Mouse (Mus musculus) retina, postnatal 7 days (tissue): Measurements from ENCODE around the gene Urb2.

ENCODE experiments used
- DNase-seq: peaks from one replicate; pipeline ENCODE4 v3.0.0-alpha.2; 2012; ENCODE audit warnings: low read depth, low spot score

Gene Urb2

DNA sequence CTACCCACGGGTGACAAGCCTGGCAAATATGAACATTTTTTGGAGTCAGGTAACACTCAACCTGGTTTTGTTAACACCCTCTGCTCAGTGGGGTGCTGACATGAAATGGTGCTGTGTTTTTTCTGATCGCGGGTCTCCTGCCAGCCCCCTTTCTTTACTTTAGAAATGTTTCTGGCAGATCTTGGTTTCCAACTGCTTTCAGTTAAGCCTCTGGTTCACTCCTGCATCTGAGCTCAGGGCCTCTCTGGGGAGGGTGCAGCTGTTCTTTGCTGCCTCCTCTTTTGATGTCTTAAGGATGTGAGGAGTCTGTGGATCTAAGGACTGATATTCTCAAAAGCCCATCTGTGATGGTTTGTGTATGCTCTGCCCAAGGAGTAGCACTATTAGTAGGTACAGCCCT is 55.1 kb downstream of the Urb2 start:
- no peak for DNase-seq

- DNase-seq, result no peak
Measured at GRCm38 (mm10) chr8:124077377-124077776, 56.1 kb downstream of the Urb2 start.

DNA sequence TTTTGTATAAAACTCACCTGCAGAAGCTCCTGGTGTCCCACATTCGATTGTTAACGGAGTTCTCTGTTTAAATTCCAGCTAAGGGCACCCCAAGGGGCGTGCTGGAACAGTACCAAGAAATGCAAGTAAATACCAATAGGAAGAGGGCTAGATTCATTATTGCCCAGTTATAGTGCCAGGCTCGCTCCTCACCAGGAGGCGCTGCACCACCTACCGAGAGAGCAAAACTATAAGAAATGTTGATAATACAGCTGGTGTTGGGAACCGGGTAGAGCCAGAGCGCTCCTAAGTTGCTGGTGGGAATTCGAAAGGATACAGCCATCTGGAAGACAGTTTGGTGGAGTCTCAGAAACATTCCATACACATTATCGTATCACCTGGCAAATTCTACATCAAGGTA is 56.7 kb downstream of the Urb2 start:
- DNase-seq, result no peak

DNA sequence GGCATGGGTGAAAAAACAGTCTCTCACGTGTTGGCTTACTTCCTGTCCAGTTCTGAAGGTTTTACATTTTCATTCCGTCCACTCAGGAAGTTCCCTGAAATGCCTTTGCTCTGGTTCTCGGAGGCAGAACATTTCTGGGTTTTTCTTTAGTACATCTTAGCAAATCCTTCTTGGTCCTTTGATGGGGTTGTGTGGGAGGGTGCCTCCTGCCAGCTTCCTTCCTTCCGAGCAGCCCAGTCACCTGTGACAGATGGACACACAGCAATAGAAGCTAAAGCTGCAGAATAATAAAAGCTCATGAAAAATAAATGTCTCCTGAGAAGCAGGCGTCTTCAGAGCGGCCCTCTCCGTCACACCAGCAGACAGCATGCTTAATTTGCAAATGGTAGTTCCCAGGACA is 57.7 kb downstream of the Urb2 start:
- no peak for DNase-seq

DNA sequence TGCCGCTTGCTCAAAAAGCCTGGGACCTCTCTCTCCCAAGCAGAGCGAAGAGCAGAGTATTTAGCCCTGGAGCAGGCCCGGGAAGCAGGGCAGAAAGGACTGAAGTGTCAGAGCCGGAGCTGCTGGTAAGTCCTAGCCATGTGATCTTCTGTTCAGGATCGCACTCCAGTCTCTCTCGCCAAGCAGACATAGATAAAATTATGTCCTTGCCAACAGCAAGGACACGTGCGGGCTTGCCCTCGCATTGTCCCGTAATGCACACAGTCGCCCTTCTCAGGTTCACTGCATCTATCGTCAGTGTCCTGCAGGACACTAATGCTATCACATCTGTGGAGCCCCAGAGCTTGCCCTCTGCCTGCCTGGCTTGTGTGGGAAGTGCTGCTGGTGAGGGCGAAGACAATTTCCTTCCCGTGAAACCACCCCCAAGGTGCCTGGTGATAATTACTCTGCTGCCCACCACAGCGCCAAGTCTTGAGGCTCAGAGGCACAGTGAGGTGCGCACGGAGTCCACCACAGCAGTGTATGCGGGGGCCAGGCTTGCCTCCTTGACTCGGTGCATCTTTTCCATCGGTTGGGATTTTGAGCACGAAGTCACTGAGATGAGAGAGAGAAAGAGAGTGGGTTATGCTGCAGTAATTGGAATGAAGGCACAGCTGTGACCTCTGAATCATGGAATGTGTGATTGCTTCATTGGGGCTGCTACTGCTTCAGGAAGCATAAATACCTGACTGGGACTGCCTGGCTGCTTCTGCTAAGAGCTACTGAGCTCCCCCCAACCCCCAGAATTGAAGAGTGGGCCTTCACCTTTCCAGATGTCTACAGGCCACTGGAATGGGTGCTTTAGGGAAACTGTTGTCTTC is 59.4 kb downstream of the Urb2 start:
- DNase-seq, result no peak

- DNase-seq, result no peak
Measured at GRCm38 (mm10) chr8:124082616-124083015, 61.3 kb downstream of the Urb2 start.

DNA sequence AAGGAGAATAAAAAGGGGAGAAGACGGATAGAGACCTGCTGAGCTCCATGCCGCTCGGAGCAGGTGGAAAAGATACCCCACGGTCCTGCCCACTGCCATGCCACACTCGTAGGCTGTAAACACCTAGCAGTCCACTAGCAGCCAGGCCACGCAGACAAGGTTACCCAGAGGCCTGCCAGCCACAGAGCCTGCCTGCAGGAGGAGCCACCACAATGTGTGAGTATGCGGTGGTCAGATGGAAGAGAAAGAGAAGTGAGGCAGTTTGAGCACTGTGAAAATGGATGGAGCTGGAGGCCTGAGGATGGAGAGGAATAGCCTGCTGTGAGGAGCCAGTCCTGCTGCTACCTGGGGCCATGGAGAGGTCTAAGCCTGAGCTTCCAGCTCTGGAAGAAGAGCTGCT is 62.3 kb downstream of the Urb2 start:
- DNase-seq, result no peak

DNA sequence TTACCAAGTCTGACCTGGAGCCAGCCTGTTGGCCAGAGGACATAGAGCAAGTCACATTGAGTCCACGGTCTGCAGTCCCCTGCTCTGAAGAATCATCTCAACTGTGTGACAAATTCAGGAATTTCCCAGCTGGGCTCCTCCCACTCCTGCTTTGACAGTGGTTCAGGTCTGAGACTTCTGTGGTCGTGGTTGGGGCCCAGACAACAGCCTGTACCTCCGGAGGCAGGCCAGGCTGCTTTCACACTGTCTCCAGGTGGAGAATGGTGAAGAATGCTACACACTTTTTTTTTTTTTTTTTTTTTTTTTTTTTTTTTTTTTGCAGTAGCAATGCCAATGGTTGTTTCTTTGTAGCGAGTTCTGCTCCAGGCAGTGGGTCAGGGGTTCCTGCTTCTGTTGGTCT is 64.4 kb downstream of the Urb2 start:
- DNase-seq, result no peak

DNA sequence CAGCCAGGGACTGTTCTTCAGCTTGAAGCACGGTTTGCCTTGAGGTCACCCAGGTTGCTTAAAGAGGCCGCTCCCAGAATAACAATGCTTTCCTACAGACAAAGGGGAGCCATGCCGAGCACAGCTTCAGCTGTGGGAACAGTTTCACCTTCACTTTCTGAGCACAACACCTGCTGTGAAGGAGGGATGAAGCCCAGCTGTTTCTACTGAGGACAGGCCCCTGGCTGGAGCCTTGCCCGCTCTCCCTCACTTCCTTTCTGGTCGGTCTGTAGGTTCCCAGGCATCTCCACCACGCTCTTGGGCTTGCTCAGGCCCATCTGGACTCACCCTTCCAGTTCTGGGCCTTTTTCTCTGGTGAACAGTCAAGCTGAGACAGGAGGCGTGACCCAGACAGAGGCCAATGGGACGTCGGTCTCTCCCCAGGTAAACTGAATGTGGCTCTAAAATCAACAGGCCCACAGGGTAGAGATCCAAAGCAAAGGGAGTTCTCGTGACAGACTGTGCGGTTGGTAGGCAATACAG is 66.8 kb downstream of the Urb2 start:
- DNase-seq, result no peak

DNA sequence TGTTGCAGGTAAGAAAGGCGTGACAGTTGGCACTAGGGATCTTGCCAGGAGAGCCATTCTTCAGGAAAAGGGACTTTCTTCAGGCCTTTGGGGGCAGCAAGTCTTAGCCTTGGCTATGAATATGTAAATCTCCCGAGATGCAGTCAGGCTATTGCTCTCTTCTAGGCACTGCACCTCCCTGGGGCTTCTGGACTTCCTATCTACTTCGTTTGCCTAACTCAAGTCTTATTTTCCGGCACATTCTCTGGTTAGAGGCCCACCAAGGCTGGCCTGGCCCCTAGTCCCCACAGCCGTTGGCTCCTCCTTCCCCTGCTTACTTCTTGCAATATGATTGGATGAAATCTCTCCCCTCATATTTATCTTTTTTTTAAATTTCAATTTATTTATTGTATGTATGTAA is 67.7 kb downstream of the Urb2 start:
- DNase-seq, result no peak

DNA sequence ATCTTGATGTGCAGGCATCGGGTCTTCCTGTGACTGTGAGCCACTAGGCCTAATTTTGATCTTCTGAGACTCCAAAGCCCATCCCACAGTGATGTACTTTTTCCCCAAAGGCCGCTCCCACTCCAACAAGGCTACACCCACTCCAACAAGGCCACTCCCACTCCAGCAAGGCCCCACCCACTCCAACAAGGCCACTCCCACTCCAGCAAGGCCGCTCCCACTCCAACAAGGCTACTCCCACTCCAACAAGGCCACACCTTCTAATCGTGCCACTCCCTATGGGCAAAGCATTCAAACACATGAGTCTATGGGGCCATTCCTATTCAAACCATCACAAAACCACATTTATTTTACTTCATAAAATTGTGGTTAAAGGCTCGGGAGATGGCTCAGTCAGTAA is 69.2 kb downstream of the Urb2 start:
- no peak for DNase-seq
